Mouse (Mus musculus): Measurements from ENCODE around the gene Syap1. TPM values are rescaled to one million over a fixed set of nuclear protein-coding genes. Genes with fewer than 3 reads are reported as not detected.
"Not testable (repeated sequence)": the region's sequence is repeated elsewhere in the genome, so short reads cannot be mapped to it uniquely, and the experiment has no call there.

The Syap1 gene
- 19.4 and 20.3 TPM in 2 replicates for polyA plus RNA-seq (2016; fragmentation: Nextera tagmentation; extraction: Ambion mirVana)

DNA sequence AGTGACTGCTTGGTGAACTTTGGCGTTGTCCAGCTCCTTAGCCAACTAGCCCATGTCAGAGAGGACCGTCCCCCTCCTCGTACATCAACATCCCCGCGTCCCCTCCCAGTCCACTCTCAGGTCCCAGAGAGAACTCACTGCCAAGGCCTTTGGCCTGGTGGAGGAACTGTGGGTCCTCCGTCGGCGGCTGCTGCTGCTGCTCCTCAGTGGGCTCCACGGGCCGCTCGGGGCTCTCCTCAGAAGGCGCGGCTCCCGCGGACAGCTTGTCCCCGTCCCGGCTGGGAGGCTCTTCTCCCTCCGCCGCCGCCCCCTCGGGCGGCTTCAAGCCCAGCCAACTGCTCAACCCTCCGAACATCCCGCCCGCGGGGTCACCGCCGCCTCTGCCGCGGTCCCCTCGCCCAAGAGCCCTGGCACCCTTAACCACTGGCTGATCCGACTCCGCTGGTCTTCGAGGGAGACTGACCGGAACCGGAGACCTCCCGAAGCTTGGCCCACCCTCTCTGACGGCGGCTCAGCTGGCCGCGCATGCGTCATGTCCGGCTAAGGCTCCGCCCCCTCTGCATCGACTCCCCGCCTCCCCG, at the start of gene Syap1:
Gene Syap1, minus strand, starts transcription at position 517 of the 581 bp plus-strand sequence.
- 32% methylated on average over 37 of the region's 47 CpGs for WGBS
- H3K27ac ChIP-seq: peak within 1 kb of the TSS; percentile 84
- H3K27me3 ChIP-seq (ENCODE audit: poor library complexity, severe bottlenecking): peaks cover 24% of the 10 kb centered on the region
- peak; percentile 75 for DNase-seq (ENCODE audit: extremely low spot score, low spot score)
- peak within 1 kb of the TSS; percentile 74 for H3K4me3 ChIP-seq
- no peaks in the 10 kb centered on the region for H3K36me3 ChIP-seq (replicated peaks)
- no peaks in the 10 kb centered on the region for H3K9me3 ChIP-seq
- H3K4me1 ChIP-seq: peaks cover 7% of the 10 kb centered on the region

DNA sequence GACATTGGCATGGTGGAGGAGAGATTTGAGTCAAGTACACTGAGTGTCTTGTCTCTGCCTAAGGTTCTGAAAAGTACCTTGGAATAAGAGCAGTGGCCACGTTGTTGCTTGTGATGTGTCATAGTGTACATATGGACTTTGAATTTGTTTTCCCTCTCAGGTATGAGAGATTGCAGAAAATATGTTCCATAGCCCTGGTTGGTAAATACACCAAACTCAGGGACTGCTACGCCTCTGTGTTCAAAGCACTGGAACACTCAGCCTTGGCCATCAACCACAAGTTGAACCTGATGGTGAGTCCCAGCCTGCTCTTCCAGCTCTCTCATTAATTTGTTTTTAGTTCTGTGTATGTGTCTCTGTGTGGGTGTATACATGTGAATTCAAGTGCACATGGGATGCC, 43.2 kb upstream of the Syap1 start:
- H3K4me1 ChIP-seq: no peaks in the 10 kb centered on the region
- H3K4me3 ChIP-seq: no peak overlapping the region
- H3K36me3 ChIP-seq (replicated peaks): peaks cover 22% of the 10 kb centered on the region
- 94% methylated on average over 2 of the region's 2 CpGs for WGBS
- H3K27ac ChIP-seq: no peak overlapping the region
- peaks cover 27% of the 10 kb centered on the region for H3K27me3 ChIP-seq (ENCODE audit: poor library complexity, severe bottlenecking)
- DNase-seq (ENCODE audit: extremely low spot score, low spot score): no peak
- H3K9me3 ChIP-seq: no peaks in the 10 kb centered on the region

DNA sequence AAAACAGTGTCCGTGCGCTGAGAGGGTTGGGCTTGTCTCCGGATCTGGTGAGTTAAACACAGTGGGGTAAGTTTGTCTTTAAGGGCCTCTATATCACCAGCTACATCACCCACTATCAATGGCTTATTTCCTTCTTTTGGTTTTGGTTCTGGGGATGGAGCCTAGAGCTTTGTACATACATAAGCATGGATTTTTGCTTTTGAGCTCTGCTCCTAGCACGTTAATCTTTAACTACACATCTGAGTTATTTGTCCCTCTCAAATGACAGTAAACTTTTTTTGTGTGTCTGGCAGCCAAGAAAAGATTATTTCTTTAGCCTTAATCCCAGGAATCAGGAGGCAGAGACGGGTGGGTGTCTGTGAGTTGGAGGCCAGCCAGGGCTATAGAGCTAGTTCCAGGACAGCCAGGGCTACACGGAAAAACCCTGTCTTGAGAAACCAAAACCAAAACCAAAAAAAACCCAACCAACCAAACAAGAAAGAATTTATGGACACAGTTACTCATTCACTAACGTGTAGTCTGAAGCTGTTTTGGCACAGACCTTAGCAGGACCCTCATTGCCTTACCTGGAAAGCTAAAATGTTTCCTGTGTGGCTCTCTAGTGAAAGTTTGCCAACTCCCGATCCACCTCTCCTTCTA, 33.4 kb upstream of the Syap1 start:
- Histone ChIP-seq H3K9me3 (no peaks in the 10 kb centered on the region), H3K4me3 (no peak overlapping the region), H3K27ac (no peak overlapping the region), H3K36me3 (replicated peaks) (peaks cover 19% of the 10 kb centered on the region; the same call in 1 of the 2 replicates), H3K27me3 (ENCODE audit: poor library complexity, severe bottlenecking) (peaks cover 64% of the 10 kb centered on the region), H3K4me1 (no peaks in the 10 kb centered on the region)
- DNase-seq (ENCODE audit: extremely low spot score, low spot score): no peak
- WGBS: 89% methylated on average over 8 of the region's 8 CpGs

DNA sequence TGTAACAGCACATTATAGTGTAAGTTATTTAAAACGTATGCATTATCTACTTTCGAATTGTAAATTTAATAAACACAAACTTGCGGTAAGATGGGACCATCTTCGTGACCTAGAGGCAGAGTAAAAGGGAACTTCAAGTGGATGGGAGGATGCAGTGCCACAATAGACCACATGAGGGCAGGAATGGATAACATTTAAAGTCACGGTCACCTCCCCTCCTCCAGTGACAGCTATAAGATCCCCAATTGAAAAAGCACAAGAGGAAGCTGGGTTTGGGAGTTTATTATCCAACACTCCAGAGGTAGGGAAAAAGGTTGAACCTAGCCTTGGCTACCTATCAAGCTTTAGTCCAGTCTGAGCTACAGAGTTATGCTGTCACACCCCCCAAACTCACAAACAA, 27.4 kb upstream of the Syap1 start:
- no peak for DNase-seq (ENCODE audit: extremely low spot score, low spot score)
- H3K36me3 ChIP-seq (replicated peaks): peaks cover 14% of the 10 kb centered on the region
- H3K27ac ChIP-seq: no peak overlapping the region
- no peak overlapping the region for H3K4me3 ChIP-seq
- no peaks in the 10 kb centered on the region for H3K9me3 ChIP-seq
- H3K27me3 ChIP-seq (ENCODE audit: poor library complexity, severe bottlenecking): peaks cover 13% of the 10 kb centered on the region
- H3K4me1 ChIP-seq: no peaks in the 10 kb centered on the region
- 36% methylated on average over 5 of the region's 5 CpGs for WGBS

DNA sequence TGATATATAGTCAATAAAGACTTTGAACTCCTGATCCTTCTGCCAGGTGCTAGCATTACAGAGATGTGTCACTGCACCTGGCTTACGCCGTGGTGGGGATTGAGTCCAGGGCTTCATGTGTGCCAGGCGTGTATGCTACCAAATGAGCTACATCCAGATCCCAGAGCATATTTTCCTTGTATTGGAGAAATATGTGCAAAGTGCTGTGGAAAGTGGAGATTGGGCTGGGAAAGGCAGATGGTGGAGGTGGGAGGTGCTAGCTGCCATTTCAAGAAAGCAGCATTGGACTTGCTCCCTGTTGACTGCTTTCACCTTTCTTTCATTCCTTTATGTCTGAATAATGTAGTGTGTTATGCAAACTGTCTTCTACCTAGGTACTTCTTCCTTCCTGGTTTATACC, 25.4 kb upstream of the Syap1 start:
- peaks cover 9% of the 10 kb centered on the region; the same call in 1 of the 2 replicates for H3K27me3 ChIP-seq (ENCODE audit: poor library complexity, severe bottlenecking)
- no peak overlapping the region for H3K4me3 ChIP-seq
- WGBS: 94% methylated on average over 3 of the region's 3 CpGs
- no peaks in the 10 kb centered on the region for H3K4me1 ChIP-seq
- H3K9me3 ChIP-seq: no peaks in the 10 kb centered on the region
- DNase-seq (ENCODE audit: extremely low spot score, low spot score): no peak
- H3K36me3 ChIP-seq (replicated peaks): peaks cover 24% of the 10 kb centered on the region
- no peak overlapping the region for H3K27ac ChIP-seq

DNA sequence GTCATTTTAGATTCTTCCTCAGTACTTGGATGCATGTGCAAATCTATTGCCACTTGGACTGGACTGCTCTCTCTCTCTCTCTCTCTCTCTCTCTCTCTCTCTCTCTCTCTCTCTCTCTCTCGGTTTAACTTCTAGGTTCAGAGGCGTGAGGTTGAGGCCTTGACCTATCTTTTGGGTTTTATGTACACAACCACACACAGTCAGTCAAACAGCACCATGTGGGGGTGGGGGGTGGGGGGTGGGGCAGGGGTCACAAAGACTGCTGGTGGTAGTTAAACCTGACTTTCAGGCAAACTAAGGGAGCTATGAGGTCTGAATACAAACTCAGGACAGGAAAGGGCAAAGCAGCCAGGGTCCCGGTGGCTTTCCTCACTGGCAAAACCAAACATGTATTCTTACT, 19.3 kb upstream of the Syap1 start:
- Histone ChIP-seq H3K27ac (no peak overlapping the region), H3K4me3 (no peak overlapping the region), H3K36me3 (replicated peaks) (peaks cover 18% of the 10 kb centered on the region), H3K27me3 (ENCODE audit: poor library complexity, severe bottlenecking) (peaks cover 34% of the 10 kb centered on the region), H3K4me1 (peaks cover 2% of the 10 kb centered on the region; the same call in 1 of the 2 replicates), H3K9me3 (no peaks in the 10 kb centered on the region)
- 86% methylated on average over 3 of the region's 3 CpGs for WGBS
- no peak for DNase-seq (ENCODE audit: extremely low spot score, low spot score)

DNA sequence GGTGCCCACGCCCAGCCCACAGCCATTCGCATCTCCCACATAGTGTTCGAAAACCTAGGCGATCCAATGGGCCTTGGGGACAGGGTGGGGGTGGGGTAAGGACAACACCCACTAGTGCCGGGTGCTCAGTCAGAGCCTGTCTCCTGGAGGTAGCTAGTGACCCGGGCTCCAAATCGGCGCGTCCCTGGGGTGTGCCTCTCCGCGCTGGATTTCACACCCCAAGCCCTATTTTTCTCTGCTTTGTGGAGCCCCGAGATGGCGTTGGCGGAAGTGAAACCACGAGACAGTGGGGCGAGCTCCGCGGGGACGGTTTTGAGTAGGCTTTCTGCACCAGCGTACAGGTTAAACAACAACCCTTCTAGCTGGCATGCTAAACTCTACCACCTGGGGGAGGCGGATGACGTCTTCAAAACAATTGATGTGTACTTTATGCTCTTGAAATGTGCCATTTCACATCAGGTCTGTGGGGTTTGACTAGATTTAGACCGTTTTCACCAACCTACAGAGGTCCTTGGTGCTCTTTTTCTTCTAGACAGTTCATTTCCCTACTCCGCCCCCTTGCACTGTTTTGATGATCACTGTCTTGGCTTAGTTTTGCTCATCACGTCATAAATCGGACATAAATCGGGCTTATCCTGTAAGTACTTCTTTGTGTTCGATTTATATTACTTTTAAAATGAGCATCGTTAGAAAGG, 13.9 kb upstream of the Syap1 start:
- H3K4me3 ChIP-seq: peak overlapping the region; percentile 66
- DNase-seq (ENCODE audit: extremely low spot score, low spot score): peak; percentile 25
- peaks cover 10% of the 10 kb centered on the region; the same call in 1 of the 2 replicates for H3K4me1 ChIP-seq
- WGBS: 27% methylated on average over 29 of the region's 29 CpGs
- H3K27me3 ChIP-seq (ENCODE audit: poor library complexity, severe bottlenecking): peaks cover 48% of the 10 kb centered on the region
- no peaks in the 10 kb centered on the region for H3K36me3 ChIP-seq (replicated peaks)
- H3K27ac ChIP-seq: peak overlapping the region; percentile 84
- no peaks in the 10 kb centered on the region for H3K9me3 ChIP-seq

DNA sequence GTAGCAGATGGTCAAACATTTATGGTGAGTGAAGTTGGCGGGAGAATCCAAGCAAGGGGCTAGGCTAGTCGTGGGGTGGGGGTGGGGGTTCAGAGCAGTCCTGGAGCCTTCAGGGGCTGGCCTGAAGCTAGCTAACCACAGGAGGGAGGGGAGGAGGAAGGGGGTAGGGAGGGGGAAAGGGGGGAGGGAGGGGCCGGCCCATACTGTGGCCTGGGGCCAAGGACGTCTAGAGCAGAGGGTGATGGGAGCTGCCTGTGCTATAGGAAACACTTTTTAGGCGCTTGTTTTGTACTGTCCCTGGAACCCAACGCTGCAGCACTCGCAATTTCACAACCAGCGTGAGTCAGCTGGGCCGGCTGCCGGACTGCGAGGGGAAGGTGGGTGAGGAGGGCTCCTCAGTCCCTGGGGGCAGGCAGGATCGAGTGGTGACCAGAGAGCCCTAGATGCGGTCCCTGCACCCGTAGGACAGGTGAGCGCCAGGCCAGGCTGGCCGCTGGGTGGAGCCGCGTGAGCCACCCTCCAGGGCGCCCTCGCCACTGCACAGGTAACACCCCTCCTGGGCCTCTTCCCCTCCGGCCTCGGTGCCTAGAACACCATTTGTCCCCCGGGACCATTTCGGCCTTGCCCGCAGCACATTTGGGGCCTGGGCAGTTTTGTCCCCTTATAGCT, 13.3 kb upstream of the Syap1 start:
- H3K4me3 ChIP-seq: peak overlapping the region; percentile 66
- no peaks in the 10 kb centered on the region for H3K9me3 ChIP-seq
- peaks cover 49% of the 10 kb centered on the region for H3K27me3 ChIP-seq (ENCODE audit: poor library complexity, severe bottlenecking)
- DNase-seq (ENCODE audit: extremely low spot score, low spot score): peak; percentile 39
- peaks cover 10% of the 10 kb centered on the region; the same call in 1 of the 2 replicates for H3K4me1 ChIP-seq
- no peaks in the 10 kb centered on the region for H3K36me3 ChIP-seq (replicated peaks)
- WGBS: 33% methylated on average over 24 of the region's 25 CpGs
- peak overlapping the region; percentile 84 for H3K27ac ChIP-seq

DNA sequence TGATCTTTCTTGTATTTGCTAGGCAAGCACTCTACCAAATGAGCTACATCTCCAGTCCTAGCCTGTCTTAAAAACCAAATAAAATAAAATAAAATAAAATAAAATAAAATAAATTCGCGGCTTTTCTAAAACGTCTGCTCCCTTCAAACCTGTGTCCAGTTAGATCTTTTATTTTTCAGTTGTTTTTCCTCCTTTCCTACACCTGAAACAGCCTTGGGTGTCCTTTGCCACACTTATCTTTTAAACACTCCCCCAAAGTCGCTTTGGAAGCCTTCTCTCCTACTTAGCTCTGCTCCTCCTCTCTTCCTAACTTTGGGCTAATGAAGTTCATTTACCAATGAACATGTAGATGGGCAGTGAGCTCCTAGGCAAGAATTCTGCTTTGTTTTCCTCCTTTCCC, 12.7 kb upstream of the Syap1 start, which contains the start of gene Ctps2:
Gene Ctps2, plus strand, starts transcription at position 301 of the 400 bp plus-strand sequence.
- Histone ChIP-seq H3K27ac (peak within 1 kb of the TSS; percentile 84), H3K4me3 (peak within 1 kb of the TSS; percentile 66), H3K36me3 (replicated peaks) (no peaks in the 10 kb centered on the region), H3K4me1 (peaks cover 10% of the 10 kb centered on the region; the same call in 1 of the 2 replicates), H3K9me3 (no peaks in the 10 kb centered on the region), H3K27me3 (ENCODE audit: poor library complexity, severe bottlenecking) (peaks cover 50% of the 10 kb centered on the region)
- 29% methylated on average over 4 of the region's 4 CpGs for WGBS
- no peak for DNase-seq (ENCODE audit: extremely low spot score, low spot score)

DNA sequence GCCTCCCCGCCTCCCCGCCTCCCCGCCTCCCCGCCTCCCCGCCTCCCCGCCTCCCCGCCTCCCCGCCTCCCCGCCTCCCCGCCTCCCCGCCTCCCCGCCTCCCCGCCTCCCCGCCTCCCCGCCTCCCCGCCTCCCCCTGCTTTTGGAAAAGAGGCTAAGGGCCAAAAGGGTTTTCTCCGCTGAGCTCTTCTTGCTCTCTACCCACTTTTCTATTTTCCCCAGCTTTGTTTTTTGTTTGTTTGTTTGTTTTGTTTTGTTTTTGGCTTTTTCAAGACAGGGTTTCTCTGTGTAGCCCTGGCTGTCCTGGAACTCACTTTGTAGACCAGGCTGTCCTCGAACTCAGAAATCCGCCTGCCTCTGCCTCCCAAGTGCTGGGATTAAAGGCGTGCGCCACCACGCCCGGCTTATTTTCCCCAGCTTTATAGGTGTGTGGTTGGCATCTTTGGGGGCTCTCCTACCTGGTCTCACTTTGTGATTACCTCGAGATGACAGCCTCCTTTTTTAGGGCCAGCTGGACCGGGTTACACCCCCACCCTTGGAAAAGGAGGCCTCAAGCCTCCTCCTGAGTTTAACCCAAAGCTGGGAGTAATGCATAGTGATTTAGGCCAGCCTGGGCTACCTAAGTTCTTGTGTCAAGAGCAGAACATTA, 452 bp upstream of the Syap1 start:
- H3K36me3 ChIP-seq (replicated peaks); DNase-seq (ENCODE audit: extremely low spot score, low spot score); H3K4me1 ChIP-seq; H3K27ac ChIP-seq; H3K9me3 ChIP-seq: not testable (repeated sequence)
- Histone ChIP-seq H3K4me3 (peak overlapping the region; percentile 74; the same call in 1 of the 2 replicates), H3K27me3 (ENCODE audit: poor library complexity, severe bottlenecking) (peaks cover 18% of the 10 kb centered on the region)
- whole genome bisulfite sequencing: 59% methylated on average over 11 of the region's 25 CpGs

DNA sequence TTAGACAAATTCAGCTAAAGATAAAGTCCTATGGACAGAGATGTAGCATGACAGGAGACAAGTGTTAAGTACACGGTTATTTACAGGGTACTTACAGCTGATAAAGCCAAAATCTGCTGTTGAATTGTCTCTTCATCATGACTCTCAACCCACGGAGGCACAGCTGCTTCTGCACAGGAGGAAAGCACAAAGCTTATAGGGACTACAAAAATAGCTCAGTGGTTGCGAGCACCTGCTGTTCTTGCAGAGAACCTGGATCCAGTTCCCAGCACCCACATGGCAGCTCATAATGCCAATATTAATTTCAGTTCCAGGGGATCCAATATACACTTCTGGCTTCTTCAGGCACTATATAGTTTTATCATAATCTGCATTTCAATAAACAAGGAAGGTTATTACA, 10.0 kb downstream of the Syap1 start:
- H3K27me3 ChIP-seq (ENCODE audit: poor library complexity, severe bottlenecking): peaks cover 7% of the 10 kb centered on the region
- no peak overlapping the region for H3K4me3 ChIP-seq
- DNase-seq (ENCODE audit: extremely low spot score, low spot score): no peak
- no peaks in the 10 kb centered on the region for H3K4me1 ChIP-seq
- H3K36me3 ChIP-seq (replicated peaks): peaks cover 55% of the 10 kb centered on the region
- no peak overlapping the region for H3K27ac ChIP-seq
- WGBS: 90% methylated on average over 3 of the region's 3 CpGs
- H3K9me3 ChIP-seq: no peaks in the 10 kb centered on the region

DNA sequence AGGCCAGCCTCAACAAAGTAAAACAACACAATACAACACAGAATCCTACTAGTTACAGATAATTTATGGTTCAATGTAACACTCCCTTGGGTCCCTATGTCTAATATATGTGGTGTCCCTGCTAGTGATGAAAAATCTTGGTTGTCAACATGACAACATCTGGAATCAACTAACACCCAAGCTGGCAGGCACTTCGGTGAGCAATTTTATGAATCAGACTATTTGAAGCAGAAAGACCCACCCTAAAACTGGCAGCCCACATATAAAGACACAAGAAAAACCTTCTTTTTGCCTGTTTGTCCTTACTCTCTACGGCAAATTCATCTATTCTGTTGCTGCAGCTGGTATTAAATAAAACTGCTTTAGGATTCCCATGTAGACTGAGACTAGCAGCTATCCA, 14.5 kb downstream of the Syap1 start:
- no peak overlapping the region for H3K4me3 ChIP-seq
- peaks cover 54% of the 10 kb centered on the region for H3K36me3 ChIP-seq (replicated peaks)
- no peak overlapping the region for H3K27ac ChIP-seq
- DNase-seq (ENCODE audit: extremely low spot score, low spot score): no peak
- 89% methylated on average over 2 of the region's 2 CpGs for WGBS
- no peaks in the 10 kb centered on the region for H3K9me3 ChIP-seq
- no peaks in the 10 kb centered on the region for H3K4me1 ChIP-seq
- peaks cover 10% of the 10 kb centered on the region for H3K27me3 ChIP-seq (ENCODE audit: poor library complexity, severe bottlenecking)

All from forebrain, embryonic 10.5 days (tissue).